Mouse (Mus musculus): Measurements from ENCODE around the gene Eml5. TPM values are rescaled to one million over a fixed set of nuclear protein-coding genes. Genes with fewer than 3 reads are reported as not detected.

Gene Eml5
- 14.3 and 18.7 TPM in 2 replicates for polyA plus RNA-seq (2014; fragmentation: Nextera tagmentation; extraction: Ambion mirVana)

DNA sequence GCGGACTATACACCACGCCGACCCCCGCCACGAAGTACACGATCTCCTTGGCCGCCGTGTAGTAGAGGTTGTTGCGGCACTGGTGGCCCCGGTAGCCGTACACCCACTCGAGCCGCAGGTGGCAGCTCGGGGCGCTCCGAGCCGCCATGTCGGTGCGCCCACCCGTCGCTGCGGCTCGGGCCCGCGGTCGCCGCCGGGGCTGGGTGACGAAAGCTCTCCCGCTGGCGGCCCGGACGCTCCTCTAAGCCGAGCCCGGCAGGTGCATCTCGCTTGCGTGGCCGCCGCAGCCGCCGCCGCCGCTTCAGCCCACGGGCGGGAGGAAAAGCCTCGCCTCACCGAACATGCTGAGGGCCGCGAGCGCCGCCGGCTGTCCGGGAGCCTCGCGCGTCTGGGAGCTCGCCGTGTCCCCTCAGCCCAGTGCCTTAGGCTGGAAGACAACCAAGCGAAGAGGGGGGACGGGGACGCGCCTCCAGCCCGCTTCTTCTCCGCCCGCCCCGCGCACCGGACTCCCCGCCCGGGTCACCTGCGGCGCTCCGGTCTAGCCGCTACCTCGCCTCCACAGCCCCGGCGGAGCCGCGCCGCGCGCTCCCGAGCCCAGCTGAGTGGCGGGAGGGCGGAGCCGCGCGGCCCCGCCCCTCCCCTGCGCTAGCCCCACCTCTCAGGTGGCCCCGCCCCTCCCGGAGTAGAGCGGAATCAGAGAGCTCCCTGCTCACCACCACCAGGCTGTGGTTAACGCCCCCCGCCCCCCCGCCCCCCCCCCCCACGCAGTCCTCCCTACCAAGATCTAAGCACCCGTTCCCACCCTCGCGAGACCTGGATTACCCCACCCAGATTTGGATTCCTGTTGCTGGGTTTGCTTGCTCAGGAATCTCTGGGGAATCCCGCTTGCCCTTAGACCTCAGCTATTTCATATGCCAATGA lies at the start of gene Eml5:
Gene Eml5, minus strand, starts transcription at position 604 of the 921 bp plus-strand sequence.
- no peaks in the 10 kb centered on the region for H3K9me3 ChIP-seq (ENCODE audit: control insufficient read depth, low read length)
- peak within 1 kb of the TSS; percentile 76 for H3K9ac ChIP-seq
- peak; percentile 91 for ATAC-seq (ENCODE audit: low FRiP score)
- DNase-seq (ENCODE audit: low spot score): peak; percentile 87
- H3K4me3 ChIP-seq (replicated peaks; ENCODE audit: low read length): peak within 1 kb of the TSS; percentile 87
- H3K4me2 ChIP-seq (replicated peaks): peak within 1 kb of the TSS; percentile 56
- peak within 1 kb of the TSS; percentile 87 for H3K27ac ChIP-seq
- H3K27me3 ChIP-seq (ENCODE audit: control insufficient read depth, insufficient read depth, low read length): no peaks in the 10 kb centered on the region
- WGBS: under 1% methylated on average over 72 of the region's 101 CpGs
- H3K4me1 ChIP-seq (replicated peaks; ENCODE audit: control insufficient read depth, insufficient read depth, low read length): peaks cover 16% of the 10 kb centered on the region
- no peaks in the 10 kb centered on the region for H3K36me3 ChIP-seq (replicated peaks; ENCODE audit: control insufficient read depth, insufficient read depth)

DNA sequence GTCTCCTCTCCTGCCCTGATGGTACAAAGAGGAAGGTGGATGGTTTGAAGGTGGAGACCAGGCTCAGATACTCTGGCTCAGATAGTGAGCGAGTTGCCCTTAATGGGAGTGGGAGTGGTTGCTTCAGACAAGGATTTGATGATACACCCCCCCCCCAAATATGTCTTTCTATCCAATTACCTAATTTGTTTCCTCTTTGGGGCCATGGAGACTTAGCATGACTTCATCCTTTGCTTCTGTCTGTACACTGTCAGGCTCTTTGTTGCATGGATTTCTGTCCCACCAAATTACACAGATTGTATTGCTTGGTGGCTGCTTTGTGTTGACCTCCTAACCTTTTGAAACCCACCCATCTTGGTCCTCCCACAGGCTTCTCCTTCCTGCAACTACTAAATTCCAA lies 31.6 kb upstream of the Eml5 start:
- 88% methylated on average over 1 of the region's 1 CpGs for WGBS

DNA sequence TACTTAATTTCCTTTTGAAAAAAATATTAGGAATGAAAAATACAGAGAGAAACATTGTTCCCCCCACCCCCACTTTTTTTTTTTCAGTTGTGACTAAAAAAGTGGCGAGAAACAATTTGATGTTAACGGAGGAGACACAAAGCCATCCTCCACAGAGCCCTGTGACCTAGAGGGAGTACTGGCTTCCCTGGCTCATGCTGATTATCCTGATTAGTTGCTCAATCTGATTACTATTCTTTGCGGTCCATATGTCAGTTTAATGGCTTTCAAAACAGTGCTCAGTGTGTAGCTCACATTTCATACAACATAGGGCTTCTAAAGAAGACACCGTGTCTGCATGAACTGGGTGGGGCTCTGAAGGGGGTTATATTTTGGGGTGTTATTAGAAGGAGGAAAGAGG lies 31.2 kb upstream of the Eml5 start:
- no peaks in the 10 kb centered on the region for H3K27me3 ChIP-seq (ENCODE audit: control insufficient read depth, insufficient read depth, low read length)
- no peak overlapping the region for H3K9ac ChIP-seq
- no peak overlapping the region for H3K4me2 ChIP-seq (replicated peaks)
- WGBS: 75% methylated on average over 4 of the region's 4 CpGs
- no peaks in the 10 kb centered on the region for H3K36me3 ChIP-seq (replicated peaks; ENCODE audit: control insufficient read depth, insufficient read depth)
- no peak for DNase-seq (ENCODE audit: low spot score)
- no peaks in the 10 kb centered on the region; the same call in 1 of the 2 replicates for H3K4me1 ChIP-seq (replicated peaks; ENCODE audit: control insufficient read depth, insufficient read depth, low read length)
- H3K9me3 ChIP-seq (ENCODE audit: control insufficient read depth, low read length): no peaks in the 10 kb centered on the region
- no peak overlapping the region for H3K27ac ChIP-seq
- no peak overlapping the region for H3K4me3 ChIP-seq (replicated peaks; ENCODE audit: low read length)
- ATAC-seq (ENCODE audit: low FRiP score): no peak

More for the DNA sequence above, 31.6 kb upstream of the Eml5 start:
- Histone ChIP-seq H3K9ac (no peak overlapping the region), H3K9me3 (ENCODE audit: control insufficient read depth, low read length) (no peaks in the 10 kb centered on the region), H3K36me3 (replicated peaks; ENCODE audit: control insufficient read depth, insufficient read depth) (no peaks in the 10 kb centered on the region), H3K27ac (no peak overlapping the region), H3K4me2 (replicated peaks) (no peak overlapping the region), H3K4me1 (replicated peaks; ENCODE audit: control insufficient read depth, insufficient read depth, low read length) (no peaks in the 10 kb centered on the region; the same call in 1 of the 2 replicates), H3K27me3 (ENCODE audit: control insufficient read depth, insufficient read depth, low read length) (no peaks in the 10 kb centered on the region), H3K4me3 (replicated peaks; ENCODE audit: low read length) (no peak overlapping the region)
- ATAC-seq (ENCODE audit: low FRiP score) (no peak), DNase-seq (ENCODE audit: low spot score) (no peak)

DNA sequence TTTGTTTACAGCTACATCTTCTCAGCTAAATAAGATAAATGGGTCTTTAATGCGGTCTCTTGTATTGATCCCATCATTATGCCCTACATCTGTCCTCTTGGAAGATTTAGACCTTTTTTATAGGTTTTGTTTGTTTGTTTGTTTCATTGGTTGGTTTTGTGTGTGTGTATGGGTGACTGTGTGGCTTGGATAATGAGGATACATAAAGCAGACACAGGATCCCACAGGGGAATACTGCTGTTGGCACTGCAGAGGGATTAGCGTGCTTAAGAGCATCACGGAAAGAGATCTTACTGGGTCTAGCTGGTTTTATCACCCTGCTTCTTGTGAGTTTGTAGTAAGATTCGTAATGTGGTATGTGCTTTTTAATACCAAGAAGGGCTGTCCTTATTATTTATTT lies 29.9 kb upstream of the Eml5 start:
- Histone ChIP-seq H3K4me1 (replicated peaks; ENCODE audit: control insufficient read depth, insufficient read depth, low read length) (no peaks in the 10 kb centered on the region; the same call in 1 of the 2 replicates), H3K27ac (no peak overlapping the region), H3K9me3 (ENCODE audit: control insufficient read depth, low read length) (no peaks in the 10 kb centered on the region), H3K9ac (no peak overlapping the region), H3K36me3 (replicated peaks; ENCODE audit: control insufficient read depth, insufficient read depth) (no peaks in the 10 kb centered on the region), H3K4me3 (replicated peaks; ENCODE audit: low read length) (no peak overlapping the region), H3K4me2 (replicated peaks) (no peak overlapping the region), H3K27me3 (ENCODE audit: control insufficient read depth, insufficient read depth, low read length) (no peaks in the 10 kb centered on the region)
- ATAC-seq (ENCODE audit: low FRiP score) (no peak), DNase-seq (ENCODE audit: low spot score) (no peak)
- WGBS: 73% methylated on average over 4 of the region's 4 CpGs

DNA sequence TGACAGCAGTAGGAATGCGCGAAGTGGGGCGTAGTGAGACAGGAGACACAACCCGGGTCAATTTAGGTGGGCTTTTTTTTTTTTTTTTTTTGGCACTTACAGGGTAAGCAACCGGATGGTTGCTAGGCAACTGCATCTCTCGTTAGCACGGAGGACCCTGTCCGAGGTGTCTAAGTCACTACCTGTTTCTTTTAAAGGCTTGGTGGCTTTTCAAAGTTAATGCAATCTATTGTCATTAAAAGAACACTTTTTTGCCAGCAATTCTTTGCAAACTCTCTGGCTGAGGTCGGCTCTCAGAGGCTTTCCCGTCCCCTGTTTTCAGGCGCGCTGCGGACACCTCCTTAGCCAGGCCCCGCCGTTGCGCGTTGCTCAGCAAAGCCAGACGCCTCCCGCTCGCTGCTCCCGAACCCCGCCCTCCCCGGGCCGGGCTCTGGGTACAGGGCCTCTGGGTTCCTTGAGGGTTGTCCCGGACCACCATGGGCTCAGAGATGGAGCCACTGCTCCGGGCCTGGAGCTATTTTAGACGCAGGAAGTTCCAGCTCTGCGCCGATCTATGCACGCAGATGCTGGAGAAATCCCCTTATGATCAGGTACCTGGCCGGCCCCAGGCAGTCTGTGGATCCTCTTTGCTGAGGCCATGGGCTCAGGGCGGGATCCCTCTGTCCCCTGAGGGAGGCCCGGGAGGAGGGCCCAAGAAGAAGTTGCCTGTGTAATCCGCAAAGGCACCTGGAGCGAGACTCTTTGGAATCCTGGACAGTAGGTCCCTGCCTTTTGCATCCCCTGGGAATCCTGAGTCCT lies 19.1 kb upstream of the Eml5 start, which contains the start of gene Ttc8:
Gene Ttc8, plus strand, starts transcription at position 381 of the 798 bp plus-strand sequence.
- H3K36me3 ChIP-seq (replicated peaks; ENCODE audit: control insufficient read depth, insufficient read depth): no peaks in the 10 kb centered on the region
- peak within 1 kb of the TSS; percentile 90 for H3K9ac ChIP-seq
- WGBS: under 1% methylated on average over 35 of the region's 35 CpGs
- H3K9me3 ChIP-seq (ENCODE audit: control insufficient read depth, low read length): no peaks in the 10 kb centered on the region
- peak; percentile 98 for ATAC-seq (ENCODE audit: low FRiP score)
- peak within 1 kb of the TSS; percentile 87 for H3K27ac ChIP-seq
- DNase-seq (ENCODE audit: low spot score): peak; percentile 92
- no peaks in the 10 kb centered on the region for H3K27me3 ChIP-seq (ENCODE audit: control insufficient read depth, insufficient read depth, low read length)
- H3K4me1 ChIP-seq (replicated peaks; ENCODE audit: control insufficient read depth, insufficient read depth, low read length): peaks cover 18% of the 10 kb centered on the region
- peak within 1 kb of the TSS; percentile 63 for H3K4me3 ChIP-seq (replicated peaks; ENCODE audit: low read length)
- peak within 1 kb of the TSS; percentile 73 for H3K4me2 ChIP-seq (replicated peaks)

DNA sequence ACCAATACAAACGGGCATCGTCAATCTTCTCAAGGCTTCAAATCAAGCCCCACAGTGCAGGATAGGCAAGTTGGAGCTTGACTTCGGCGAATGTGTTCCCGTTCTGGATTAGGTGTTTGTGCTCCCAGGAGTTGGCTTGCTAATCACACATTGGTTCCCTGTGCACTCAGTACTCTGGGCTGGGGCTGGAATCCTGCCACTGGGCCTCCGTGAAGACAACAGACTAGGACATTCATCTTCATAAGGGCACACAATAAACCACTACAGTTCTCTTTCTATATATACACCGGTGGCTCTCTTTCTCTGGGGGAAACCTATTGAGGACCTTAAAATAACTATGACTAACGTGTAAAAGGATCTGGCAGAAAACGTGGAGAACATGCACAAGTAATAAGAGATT lies 8.8 kb upstream of the Eml5 start:
- Histone ChIP-seq H3K4me1 (replicated peaks; ENCODE audit: control insufficient read depth, insufficient read depth, low read length) (no peaks in the 10 kb centered on the region), H3K36me3 (replicated peaks; ENCODE audit: control insufficient read depth, insufficient read depth) (no peaks in the 10 kb centered on the region), H3K4me2 (replicated peaks) (no peak overlapping the region), H3K4me3 (replicated peaks; ENCODE audit: low read length) (no peak overlapping the region), H3K27me3 (ENCODE audit: control insufficient read depth, insufficient read depth, low read length) (no peaks in the 10 kb centered on the region), H3K27ac (no peak overlapping the region), H3K9me3 (ENCODE audit: control insufficient read depth, low read length) (no peaks in the 10 kb centered on the region), H3K9ac (no peak overlapping the region)
- WGBS: 67% methylated on average over 9 of the region's 9 CpGs
- ATAC-seq (ENCODE audit: low FRiP score): no peak
- no peak for DNase-seq (ENCODE audit: low spot score)

DNA sequence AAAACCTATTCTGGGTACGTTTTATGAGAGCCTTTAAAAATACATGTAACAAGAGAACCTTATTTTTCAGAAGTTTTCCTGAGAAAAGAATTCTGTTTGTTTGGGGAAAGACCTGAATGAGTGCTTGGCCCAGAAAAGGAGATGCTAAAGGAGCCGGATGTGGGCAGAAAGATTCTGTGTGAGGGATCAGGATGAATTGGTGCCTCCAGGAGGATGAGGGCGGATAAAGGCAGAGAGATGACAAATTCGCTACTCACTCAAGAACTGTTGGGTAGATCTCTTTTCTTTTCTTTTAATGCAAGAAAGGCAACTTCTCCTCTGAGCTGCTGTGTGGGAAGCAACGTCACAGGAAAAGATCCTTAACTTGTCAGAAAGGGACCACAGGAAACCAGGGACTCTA lies 4.2 kb upstream of the Eml5 start:
- H3K4me1 ChIP-seq (replicated peaks; ENCODE audit: control insufficient read depth, insufficient read depth, low read length): no peaks in the 10 kb centered on the region
- WGBS: 75% methylated on average over 5 of the region's 5 CpGs

DNA sequence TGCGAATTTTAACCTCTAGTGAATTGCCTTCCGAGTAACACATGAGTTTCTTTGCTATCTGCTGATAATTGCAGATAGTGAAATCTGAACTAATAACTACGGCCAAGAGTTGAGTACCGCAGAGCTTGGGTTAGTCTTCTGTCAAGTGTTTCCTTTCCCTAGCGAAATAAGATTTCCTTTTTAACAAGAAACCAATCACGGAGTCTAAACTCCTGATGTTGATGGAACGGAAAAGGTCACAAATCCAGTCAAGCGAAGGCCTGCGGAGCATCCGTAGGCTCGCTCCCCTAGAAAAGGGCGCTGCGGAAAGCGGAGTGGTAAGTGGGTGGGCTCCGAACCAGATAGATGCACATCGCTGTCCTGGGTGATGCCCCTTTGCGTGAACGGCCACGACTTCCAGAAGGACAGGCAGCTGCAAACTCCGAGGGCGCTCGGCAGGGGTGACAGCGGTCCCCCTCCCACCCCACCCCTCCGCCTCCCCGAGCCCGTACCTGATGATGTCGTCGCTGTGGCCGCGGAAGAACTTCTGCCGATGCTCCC lies 873 bp downstream of the Eml5 start:
- peak; percentile 51 for ATAC-seq (ENCODE audit: low FRiP score)
- H3K4me1 ChIP-seq (replicated peaks; ENCODE audit: control insufficient read depth, insufficient read depth, low read length): peaks cover 16% of the 10 kb centered on the region
- WGBS: 2% methylated on average over 31 of the region's 31 CpGs
- peak overlapping the region; percentile 76 for H3K9ac ChIP-seq
- peak; percentile 49 for DNase-seq (ENCODE audit: low spot score)
- no peaks in the 10 kb centered on the region for H3K9me3 ChIP-seq (ENCODE audit: control insufficient read depth, low read length)
- H3K27me3 ChIP-seq (ENCODE audit: control insufficient read depth, insufficient read depth, low read length): no peaks in the 10 kb centered on the region
- no peaks in the 10 kb centered on the region for H3K36me3 ChIP-seq (replicated peaks; ENCODE audit: control insufficient read depth, insufficient read depth)
- peak overlapping the region; percentile 56 for H3K4me2 ChIP-seq (replicated peaks)
- H3K4me3 ChIP-seq (replicated peaks; ENCODE audit: low read length): peak overlapping the region; percentile 87
- peak overlapping the region; percentile 87 for H3K27ac ChIP-seq

More for the DNA sequence above, 4.2 kb upstream of the Eml5 start:
- no peak for DNase-seq (ENCODE audit: low spot score)
- Histone ChIP-seq H3K27me3 (ENCODE audit: control insufficient read depth, insufficient read depth, low read length) (no peaks in the 10 kb centered on the region), H3K27ac (no peak overlapping the region), H3K4me2 (replicated peaks) (no peak overlapping the region), H3K9me3 (ENCODE audit: control insufficient read depth, low read length) (no peaks in the 10 kb centered on the region), H3K36me3 (replicated peaks; ENCODE audit: control insufficient read depth, insufficient read depth) (no peaks in the 10 kb centered on the region), H3K9ac (no peak overlapping the region), H3K4me3 (replicated peaks; ENCODE audit: low read length) (no peak overlapping the region)
- no peak for ATAC-seq (ENCODE audit: low FRiP score)

DNA sequence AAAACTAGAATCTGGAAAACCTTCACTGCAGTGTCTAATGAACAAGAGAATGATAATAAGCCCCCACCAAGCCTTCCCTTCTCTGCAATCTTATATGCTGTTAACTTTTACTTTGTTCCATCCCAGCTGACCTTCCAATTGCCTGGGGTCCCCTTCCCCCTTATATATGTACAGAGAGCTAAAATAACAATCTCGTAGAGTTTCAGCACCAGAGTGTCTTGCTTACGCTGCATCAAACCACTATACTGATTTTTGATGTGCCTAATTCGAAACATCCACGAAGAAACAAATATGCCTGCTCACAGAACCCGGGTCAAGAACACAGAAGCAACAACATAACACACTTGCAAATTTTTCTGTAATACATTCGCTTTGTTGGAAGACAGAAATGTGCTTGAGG lies 1.6 kb downstream of the Eml5 start:
- ATAC-seq (ENCODE audit: low FRiP score): no peak
- H3K27ac ChIP-seq: no peak overlapping the region
- H3K4me2 ChIP-seq (replicated peaks): peak overlapping the region; percentile 56
- H3K4me1 ChIP-seq (replicated peaks; ENCODE audit: control insufficient read depth, insufficient read depth, low read length): peaks cover 16% of the 10 kb centered on the region
- H3K4me3 ChIP-seq (replicated peaks; ENCODE audit: low read length): peak overlapping the region; percentile 87
- H3K9me3 ChIP-seq (ENCODE audit: control insufficient read depth, low read length): no peaks in the 10 kb centered on the region
- WGBS: 51% methylated on average over 6 of the region's 6 CpGs
- no peak for DNase-seq (ENCODE audit: low spot score)
- H3K36me3 ChIP-seq (replicated peaks; ENCODE audit: control insufficient read depth, insufficient read depth): no peaks in the 10 kb centered on the region
- H3K9ac ChIP-seq: peak overlapping the region; percentile 76
- no peaks in the 10 kb centered on the region for H3K27me3 ChIP-seq (ENCODE audit: control insufficient read depth, insufficient read depth, low read length)

Measured in hindbrain, embryonic 14.5 days (tissue).